Mouse (Mus musculus) MEL (cell line): ENCODE measurements around the gene Spata45. TPM values are rescaled to one million over a fixed set of nuclear protein-coding genes. Genes with fewer than 3 reads are reported as not detected.
A peak's percentile ranks its signal among the peaks of the same experiment; 100 is the strongest.

Experiments used
- DNase-seq: peaks from one replicate; pipeline ENCODE4 v3.0.0; 2011; ENCODE audit warnings: low read depth, low spot score
- H3K27ac ChIP-seq: 2 replicates; pipeline ENCODE4 v1.5.1; 2012; ENCODE audit warnings: low read depth, mild to moderate bottlenecking, control low read depth, low read length, moderate library complexity; ENCODE audit not compliant: control insufficient read depth
- H3K27me3 ChIP-seq, 2 experiments: fragments of 150-350 bp in 1 of 2; sonication (generic) in 1 of 2; 2 replicates each; pipeline ENCODE4 v1.6.1; 2012; ENCODE audit warnings: low read length in 2 of 2, mild to moderate bottlenecking in 2 of 2, improper control_type of control experiment in 1 of 2, moderate library complexity in 1 of 2; ENCODE audit not compliant: insufficient read depth in 2 of 2, control insufficient read depth in 1 of 2
- H3K36me3 ChIP-seq, 2 experiments: 2 replicates each; pipeline ENCODE4 v1.6.1; 2012 to 2014; ENCODE audit warnings: low read length in 2 of 2, improper control_type of control experiment in 1 of 2, inconsistent platforms in 1 of 2, mild to moderate bottlenecking in 1 of 2; ENCODE audit not compliant: insufficient read depth in 2 of 2, control insufficient read depth in 1 of 2
- H3K4me1 ChIP-seq, 2 experiments: fragments of 150-350 bp in 1 of 2; sonication (generic) in 1 of 2; 2 replicates each; pipeline ENCODE4 v1.6.1; 2012; ENCODE audit warnings: low read length in 2 of 2, improper control_type of control experiment in 1 of 2, mild to moderate bottlenecking in 1 of 2; ENCODE audit not compliant: insufficient read depth in 2 of 2, control insufficient read depth in 1 of 2
- H3K4me3 ChIP-seq, 2 experiments: fragments of 150-350 bp in 1 of 2; sonication (generic) in 1 of 2; 2 replicates each; pipeline ENCODE4 v1.5.1; 2012; ENCODE audit warnings: low read depth in 2 of 2, low read length in 2 of 2, mild to moderate bottlenecking in 2 of 2, moderate library complexity in 2 of 2, control low read depth in 1 of 2, improper control_type of control experiment in 1 of 2; ENCODE audit not compliant: control insufficient read depth in 1 of 2, insufficient read depth in 1 of 2
- H3K79me2 ChIP-seq: 2 replicates; pipeline ENCODE4 v1.6.1; 2012; ENCODE audit warnings: mild to moderate bottlenecking, low read length, moderate library complexity; ENCODE audit not compliant: control insufficient read depth, poor library complexity, insufficient read depth
- H3K9ac ChIP-seq: 2 replicates; pipeline ENCODE4 v1.6.1; 2012; ENCODE audit warnings: low read depth, mild to moderate bottlenecking, control low read depth, low read length, moderate library complexity; ENCODE audit not compliant: control insufficient read depth, poor library complexity, severe bottlenecking
- H3K9me3 ChIP-seq: fragments of 150-350 bp; sonication (generic); replicated peaks from 2 replicates; pipeline ENCODE4 v1.6.1; 2012; ENCODE audit warnings: mild to moderate bottlenecking, low read length, improper control_type of control experiment, moderate library complexity; ENCODE audit not compliant: insufficient read depth
- CHD1 ChIP-seq: IDR thresholded peaks from 2 replicates; pipeline ENCODE4 v1.6.1; 2012; ENCODE audit warnings: low read depth, mild to moderate bottlenecking, inconsistent platforms, low read length, improper control_type of control experiment
- GATA1 ChIP-seq: IDR thresholded peaks from 2 replicates; pipeline ENCODE4 v1.6.1; 2011; ENCODE audit warnings: low read depth, low read length, improper control_type of control experiment
- MAX ChIP-seq: IDR thresholded peaks from 2 replicates; pipeline ENCODE4 v1.6.1; 2011; ENCODE audit warnings: low read length, improper control_type of control experiment
- MAZ ChIP-seq: IDR thresholded peaks from 2 replicates; pipeline ENCODE4 v1.6.1; 2012; ENCODE audit warnings: low read depth, mild to moderate bottlenecking, inconsistent platforms, low read length, improper control_type of control experiment
- MXI1 ChIP-seq: IDR thresholded peaks from 2 replicates; pipeline ENCODE4 v1.6.1; 2011; ENCODE audit warnings: mild to moderate bottlenecking, low read depth, low read length, improper control_type of control experiment
- POLR2A ChIP-seq, 2 experiments: IDR thresholded peaks; 2 replicates each; pipeline ENCODE4 v1.6.1; 2011 to 2012; ENCODE audit warnings: low read length in 2 of 2, mild to moderate bottlenecking in 2 of 2, control low read depth in 1 of 2, improper control_type of control experiment in 1 of 2, low read depth in 1 of 2, moderate library complexity in 1 of 2; ENCODE audit not compliant: control insufficient read depth in 1 of 2, insufficient read depth in 1 of 2, poor library complexity in 1 of 2
- SIN3A ChIP-seq: IDR thresholded peaks from 2 replicates; pipeline ENCODE4 v1.6.1; 2012; ENCODE audit warnings: low read length, improper control_type of control experiment, inconsistent platforms
- SMC3 ChIP-seq: IDR thresholded peaks from 2 replicates; pipeline ENCODE4 v1.6.1; 2011; ENCODE audit warnings: low read depth, low read length, improper control_type of control experiment
- TCF12 ChIP-seq: IDR thresholded peaks from 2 replicates; pipeline ENCODE4 v1.6.1; 2014; ENCODE audit warnings: low read depth, mild to moderate bottlenecking, inconsistent platforms, low read length, improper control_type of control experiment, moderate library complexity
- UBTF ChIP-seq: IDR thresholded peaks from 2 replicates; pipeline ENCODE4 v1.6.1; 2012; ENCODE audit warnings: low read depth, mild to moderate bottlenecking, inconsistent platforms, low read length, improper control_type of control experiment, moderate library complexity, borderline replicate concordance; ENCODE audit not compliant: insufficient read depth
- USF2 ChIP-seq, 2 experiments: IDR thresholded peaks; 2 replicates each; pipeline ENCODE4 v1.6.1; 2011 to 2012; ENCODE audit warnings: improper control_type of control experiment in 2 of 2, low read length in 2 of 2, borderline replicate concordance in 1 of 2, inconsistent platforms in 1 of 2, low read depth in 1 of 2, mild to moderate bottlenecking in 1 of 2; ENCODE audit not compliant: insufficient read depth in 1 of 2
- ZNF384 ChIP-seq: IDR thresholded peaks from 2 replicates; pipeline ENCODE4 v1.6.1; 2012; ENCODE audit warnings: low read depth, mild to moderate bottlenecking, inconsistent platforms, low read length, improper control_type of control experiment
- polyA plus RNA-seq, 2 experiments: library from polyadenylated mRNA; stranded (reverse) in 1 of 2; unstranded in 1 of 2; fragments of >175 nt in 1 of 2; fragments of >200 nt in 1 of 2; gene quantifications; 2 replicates each; pipeline versions ENCODE4 v1.2.1 to v1.2.4; 2012; ENCODE audit warnings: low replicate concordance in 2 of 2, low read depth in 1 of 2; ENCODE audit not compliant: insufficient read length in 2 of 2, insufficient read depth in 1 of 2, missing spikeins in 1 of 2
- total RNA-seq: library from RNA; depleted of rRNA; stranded (reverse); fragments of 300-350 nt; gene quantifications from 2 replicates; pipeline ENCODE4 v1.2.3, GENCODE M21; 2012

Spata45 gene
- total and polyA plus RNA-seq, 3 experiments = 0.75 TPM; not detected in 2

- peak; percentile 64 for TF ChIP-seq MAZ
Observed at GRCm38 (mm10) chr1:191062781-191063485, 26.5 kb downstream of the Spata45 start, which contains the start of the genes Tatdn3 and Nsl1 (continued).

GRCm38 (mm10) chr1:191063700-191064099, 27.3 kb downstream of the Spata45 start:
- H3K27ac ChIP-seq = peak overlapping the region; percentile 66
- peaks cover 20% of the 10 kb centered on the region for H3K79me2 ChIP-seq
- H3K9me3 ChIP-seq = no peaks in the 10 kb centered on the region
- peaks cover 5 to 16% of the 10 kb centered on the region in 2 experiments; a peak in 3 of 4 replicates for H3K4me1 ChIP-seq
- TF ChIP-seq MXI1 (0 out of 2 replicates have a peak, but pooled peaks have one; percentile 13), UBTF (no peak), CHD1 (0 out of 2 replicates have a peak, but pooled peaks have one; percentile 73)
- H3K36me3 ChIP-seq = peaks cover 2 to 15% of the 10 kb centered on the region in 2 experiments; a peak in 3 of 4 replicates
- H3K9ac ChIP-seq = peak overlapping the region; percentile 90
- H3K4me3 ChIP-seq = peak overlapping the region; percentile 40 to 88
- H3K27me3 ChIP-seq = no peaks in the 10 kb centered on the region
- peak; percentile 49 for DNase-seq

GRCm38 (mm10) chr1:191064535-191064934, 28.1 kb downstream of the Spata45 start:
- H3K27me3 ChIP-seq = no peaks in the 10 kb centered on the region
- peaks cover 6 to 15% of the 10 kb centered on the region in 2 experiments; a peak in 3 of 4 replicates for H3K36me3 ChIP-seq
- H3K4me3 ChIP-seq = peak overlapping the region in 1 of 2 experiments; percentile 40; a peak in 2 of 4 replicates
- H3K79me2 ChIP-seq = peaks cover 20% of the 10 kb centered on the region
- H3K9ac ChIP-seq = no peak overlapping the region
- no peak overlapping the region for H3K27ac ChIP-seq
- H3K4me1 ChIP-seq = peaks cover 5 to 16% of the 10 kb centered on the region in 2 experiments; a peak in 3 of 4 replicates
- no peak for DNase-seq
- H3K9me3 ChIP-seq = no peaks in the 10 kb centered on the region
- TF ChIP-seq GATA1 (no peak), ZNF384 (peak; percentile 83)

- H3K9ac ChIP-seq = no peak overlapping the region
- H3K27ac ChIP-seq = no peak overlapping the region
- TF ChIP-seq ZNF384 (no peak), SIN3A (no peak), SMC3 (no peak), TCF12 (no peak), UBTF (no peak), USF2 (IDR thresholded peaks at IDR 0.05; ENCODE audit: borderline replicate concordance in 1 of 2, insufficient read depth in 1 of 2, low read depth in 1 of 2, low read length in 2 of 2) (no peak), POLR2A (IDR thresholded peaks at IDR 0.05; ENCODE audit: control insufficient read depth in 1 of 2, insufficient read depth in 1 of 2, low read depth in 1 of 2, low read length in 2 of 2, poor library complexity in 1 of 2) (no peak), MAX (no peak), MXI1 (no peak), CHD1 (no peak)
- no peaks in the 10 kb centered on the region for H3K9me3 ChIP-seq
- H3K36me3 ChIP-seq = peaks cover 13 to 15% of the 10 kb centered on the region in 2 experiments
- no peaks in the 10 kb centered on the region for H3K27me3 ChIP-seq
- peak; percentile 60 for DNase-seq
- H3K4me1 ChIP-seq = peaks cover 5 to 16% of the 10 kb centered on the region in 2 experiments; a peak in 3 of 4 replicates
- no peak overlapping the region for H3K4me3 ChIP-seq
- peaks cover 20% of the 10 kb centered on the region for H3K79me2 ChIP-seq
Observed at GRCm38 (mm10) chr1:191065188-191065587, 28.7 kb downstream of the Spata45 start.
